Mouse (Mus musculus) megakaryocyte, embryonic 14.5 days (primary cell): ENCODE results near the gene Ssh3. TPM values are rescaled to one million over a fixed set of nuclear protein-coding genes. Genes with fewer than 3 reads are reported as not detected.
A peak's percentile ranks its signal among the peaks of the same experiment; 100 is the strongest.

Source experiments
- H3K27me3 ChIP-seq: replicated peaks from 2 replicates; pipeline ENCODE3; 2012; ENCODE audit warnings: inconsistent platforms
- H3K36me3 ChIP-seq: replicated peaks from 2 replicates; pipeline ENCODE3; 2012; ENCODE audit warnings: low read length, inconsistent platforms, mixed read lengths
- H3K4me1 ChIP-seq: 2 replicates; pipeline ENCODE4 v1.6.1; 2012; ENCODE audit warnings: inconsistent platforms
- H3K4me3 ChIP-seq: replicated peaks from 2 replicates; pipeline ENCODE3; 2012; ENCODE audit warnings: moderate library complexity, mild to moderate bottlenecking, inconsistent platforms
- H3K9me3 ChIP-seq: 2 replicates; pipeline ENCODE4 v1.6.1; 2012; ENCODE audit warnings: inconsistent platforms
- FLI1 ChIP-seq: IDR thresholded peaks from 2 replicates; pipeline ENCODE4 v1.6.1; 2012; ENCODE audit warnings: low read length, inconsistent platforms, mixed read lengths
- GATA1 ChIP-seq: IDR thresholded peaks from 3 replicates; pipeline ENCODE4 v1.6.1; 2012; ENCODE audit warnings: mixed read lengths, low read length, inconsistent platforms, borderline replicate concordance
- polyA plus RNA-seq: library from polyadenylated mRNA; stranded (reverse); fragments of >175 nt; gene quantifications from 2 replicates; pipeline ENCODE4 v1.2.3, GENCODE M21; 2012; ENCODE audit warnings: low replicate concordance; ENCODE audit not compliant: insufficient read depth

Gene Ssh3
- polyA plus RNA-seq, 1 experiment: 28.6 TPM

GRCm38 (mm10) chr19:4213524-4213974 lies 55.4 kb downstream of the Ssh3 start:
- no peaks in the 10 kb centered on the region for H3K36me3 ChIP-seq
- TF ChIP-seq FLI1 (no peak), GATA1 (no peak)
- peak overlapping the region; percentile 81 for H3K4me3 ChIP-seq
- H3K27me3 ChIP-seq: peaks cover 94% of the 10 kb centered on the region
- peaks cover 56% of the 10 kb centered on the region for H3K4me1 ChIP-seq
- no peaks in the 10 kb centered on the region for H3K9me3 ChIP-seq

GRCm38 (mm10) chr19:4211891-4212588 lies 56.9 kb downstream of the Ssh3 start:
- Histone ChIP-seq H3K4me1 (peaks cover 61% of the 10 kb centered on the region), H3K36me3 (no peaks in the 10 kb centered on the region), H3K27me3 (peaks cover 87% of the 10 kb centered on the region), H3K9me3 (no peaks in the 10 kb centered on the region), H3K4me3 (no peak overlapping the region)
- TF ChIP-seq GATA1: no peak
- TF ChIP-seq FLI1: no peak

Other genes starting within 250 kb of the Ssh3 start
- 128 and 173 TPM in 2 replicates for gene Gstp1, start 231.2 kb downstream of the Ssh3 start, polyA plus RNA-seq
- not detected in 2 replicates for gene Gstp2, start 223.2 kb downstream of the Ssh3 start, polyA plus RNA-seq
- not detected in 2 replicates for gene Gstp3, start 209.6 kb downstream of the Ssh3 start, polyA plus RNA-seq
- not detected in 2 replicates for gene Cabp2, start 187.6 kb downstream of the Ssh3 start, polyA plus RNA-seq
- 140 and 181 TPM in 2 replicates for gene Cdk2ap2, start 172.0 kb downstream of the Ssh3 start, polyA plus RNA-seq
- 122 and 153 TPM in 2 replicates for gene Pitpnm1, start 169.2 kb downstream of the Ssh3 start, polyA plus RNA-seq
- gene Aip, start 143.3 kb downstream of the Ssh3 start, polyA plus RNA-seq: 293 and 434 TPM in 2 replicates
- gene Gpr152, start 129.4 kb downstream of the Ssh3 start, polyA plus RNA-seq: not detected in 2 replicates
- gene Cabp4, start 125.1 kb downstream of the Ssh3 start, polyA plus RNA-seq: 0.51 and 1.2 TPM in 2 replicates
- 110 and 364 TPM in 2 replicates for gene Coro1b, start 120.6 kb downstream of the Ssh3 start, polyA plus RNA-seq
- gene Ptprcap, start 115.6 kb downstream of the Ssh3 start, polyA plus RNA-seq: 777 and 793 TPM in 2 replicates
- 108 and 492 TPM in 2 replicates for gene Rps6kb2, start 105.8 kb downstream of the Ssh3 start, polyA plus RNA-seq
- gene Carns1, start 93.7 kb downstream of the Ssh3 start, polyA plus RNA-seq: 1.3 and 5.6 TPM in 2 replicates
- gene Tbc1d10c, start 77.9 kb downstream of the Ssh3 start, polyA plus RNA-seq: 24.1 and 31.5 TPM in 2 replicates
- gene Ppp1ca, start 77.1 kb downstream of the Ssh3 start, polyA plus RNA-seq: 268 and 792 TPM in 2 replicates
- 22.1 and 24.3 TPM in 2 replicates for gene Rad9a, start 67.5 kb downstream of the Ssh3 start, polyA plus RNA-seq
- gene Clcf1, start 54.9 kb downstream of the Ssh3 start, polyA plus RNA-seq: 0.09 and 2.0 TPM in 2 replicates
- gene AC109138.7, start 54.8 kb downstream of the Ssh3 start, polyA plus RNA-seq: 8.5 and 73.0 TPM in 2 replicates
- gene Pold4, start 37.3 kb downstream of the Ssh3 start, polyA plus RNA-seq: 67.5 and 91.7 TPM in 2 replicates
- 5.6 TPM in 1 of 2 replicates, not detected in the other for gene Ankrd13d, start 14.0 kb upstream of the Ssh3 start, polyA plus RNA-seq
- gene Grk2, start 37.0 kb upstream of the Ssh3 start, polyA plus RNA-seq: 265 and 541 TPM in 2 replicates
- 9.4 and 14.6 TPM in 2 replicates for gene Kdm2a, start 129.1 kb upstream of the Ssh3 start, polyA plus RNA-seq
- 0.16 TPM in 1 of 2 replicates, not detected in the other for gene Rhod, start 170.3 kb upstream of the Ssh3 start, polyA plus RNA-seq
- not detected in 2 replicates for gene Syt12, start 208.3 kb upstream of the Ssh3 start, polyA plus RNA-seq
- 0.26 TPM in 1 of 2 replicates, not detected in the other for gene 2010003K11Rik, start 229.4 kb upstream of the Ssh3 start, polyA plus RNA-seq
- gene Pcx, start 241.3 kb upstream of the Ssh3 start, polyA plus RNA-seq: 1.0 and 1.2 TPM in 2 replicates